Mouse (Mus musculus) liver, postnatal 0 days (tissue): ENCODE measurements around the gene Rnf113a2.

ENCODE experiments used
- CTCF ChIP-seq: sonication (generic); IDR thresholded peaks from 2 replicates; pipeline ENCODE4 v1.5.1; 2016; ENCODE audit warnings: antibody characterized with exemption, low read depth
- EP300 ChIP-seq: IDR thresholded peaks from 2 replicates; pipeline ENCODE4 v1.6.1; 2016; ENCODE audit warnings: antibody characterized with exemption, low read depth, mild to moderate bottlenecking

DNA sequence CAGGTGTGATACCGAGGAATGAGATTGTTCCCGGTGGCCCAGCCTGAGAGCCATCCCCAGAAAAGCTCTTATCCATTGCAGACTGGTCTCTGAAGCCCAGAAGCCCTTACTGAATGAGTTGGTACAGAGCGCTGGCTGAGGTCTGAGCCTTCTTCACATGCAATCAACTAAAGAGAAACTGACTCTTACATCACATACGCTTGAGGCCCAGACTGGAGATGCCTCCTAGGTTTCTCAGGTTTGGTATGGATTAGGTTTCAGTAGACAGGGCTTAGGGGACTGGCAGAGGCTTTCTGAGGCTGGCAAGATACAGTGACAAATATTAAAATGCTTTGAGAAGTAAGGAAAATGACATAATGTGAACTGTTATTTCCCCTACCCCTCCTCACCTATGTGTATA, 31.6 kb upstream of the Rnf113a2 start:
- TF ChIP-seq CTCF (no peak), EP300 (no peak)
